Mouse (Mus musculus): Measurements from ENCODE around the gene Adora1.

Adora1 gene

DNA sequence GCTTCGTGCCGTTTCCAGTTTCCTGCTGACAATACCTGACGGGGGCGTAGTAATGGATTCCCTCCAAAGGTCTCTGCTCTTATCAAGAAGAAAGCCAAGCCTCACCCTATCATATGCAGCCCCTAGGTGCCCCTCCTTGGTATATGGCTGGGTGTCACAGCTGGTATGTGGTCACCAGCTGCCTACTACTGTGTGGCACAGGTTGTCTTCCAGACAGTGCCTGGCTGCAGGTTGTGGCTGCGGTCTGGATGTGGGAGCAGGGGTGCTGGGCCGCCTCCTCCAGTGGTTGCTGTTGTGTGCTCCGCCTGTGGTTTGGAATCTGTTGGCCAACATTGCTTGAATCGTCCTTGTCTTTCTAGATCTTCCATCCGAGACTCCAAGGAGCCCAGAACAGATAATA is 84.5 kb downstream of the Adora1 start:
- Histone ChIP-seq H3K27me3 (ENCODE audit: control insufficient read depth, insufficient read depth, low read length, poor library complexity, severe bottlenecking) (no peaks in the 10 kb centered on the region), H3K36me3 (ENCODE audit: control insufficient read depth, insufficient read depth, low read length, poor library complexity, severe bottlenecking) (no peaks in the 10 kb centered on the region)
- no peak for DNase-seq (ENCODE audit: low read depth, low spot score)

DNA sequence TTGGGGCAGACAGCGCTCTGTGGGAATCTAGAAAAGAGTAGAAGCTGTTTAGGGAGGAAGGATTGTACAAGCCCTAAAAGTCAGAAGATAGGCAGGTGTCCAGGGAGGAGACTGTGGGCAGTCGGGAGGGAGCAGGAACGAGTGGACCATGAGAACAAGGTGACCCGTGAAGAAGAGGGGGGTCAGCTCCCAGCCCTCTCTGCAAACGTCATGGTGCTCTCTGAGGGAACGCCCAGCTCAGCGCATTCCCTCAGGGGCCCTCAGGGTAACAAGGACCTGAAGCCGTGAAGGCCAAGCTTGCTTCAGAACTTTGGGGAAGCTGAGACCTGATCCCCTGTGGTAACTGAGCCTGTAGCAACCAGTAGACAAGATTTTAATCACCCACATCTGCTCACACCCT is 85.2 kb downstream of the Adora1 start:
- Histone ChIP-seq H3K27me3 (ENCODE audit: control insufficient read depth, insufficient read depth, low read length, poor library complexity, severe bottlenecking) (no peaks in the 10 kb centered on the region), H3K36me3 (ENCODE audit: control insufficient read depth, insufficient read depth, low read length, poor library complexity, severe bottlenecking) (no peaks in the 10 kb centered on the region)
- DNase-seq (ENCODE audit: low read depth, low spot score), result no peak

All from splenic B cell, adult 2 months (primary cell).